16 mouse cellular contexts compared by ENCODE assay signal in genomic region chr5:140127981-140128380, GRCm38 (mm10).
DNase-seq lines count a peak whose midpoint lies in the region; ATAC-seq lines count a peak whose summit lies in the region.
"Had no signal": no experiment of that assay in that cellular context is flagged by ENCODE, and none has a peak within 500 bp of the region (broad histone marks: within the 10 kb centered on the region; RNA-seq: fewer than 3 reads in every experiment).

No protein-coding gene starts in this region.

- no peak overlapping the region for H3K4me3 ChIP-seq in hindbrain, embryonic 10.5 days
- no peak overlapping the region for H3K4me3 ChIP-seq in hindbrain, embryonic 11.5 days (ENCODE audit: low read depth, low read length)
- no peak overlapping the region for H3K4me3 ChIP-seq in embryonic facial prominence, embryonic 10.5 days
- no peak overlapping the region for H3K4me3 ChIP-seq in embryonic facial prominence, embryonic 13.5 days
- no peak overlapping the region for H3K4me3 ChIP-seq in limb, embryonic 12.5 days (replicated peaks)
- H3K4me3 ChIP-seq: liver, embryonic 15.5 days; midbrain, embryonic 12.5 days; myocyte had no signal

- 92% methylated on average over 7 of the region's 7 CpGs for WGBS in hindbrain, embryonic 10.5 days
- 87% methylated on average over 7 of the region's 7 CpGs for WGBS in hindbrain, embryonic 11.5 days
- WGBS in embryonic facial prominence, embryonic 10.5 days, result 79% methylated on average over 7 of the region's 7 CpGs
- WGBS in embryonic facial prominence, embryonic 13.5 days, result 57% methylated on average over 7 of the region's 7 CpGs
- 33% methylated on average over 7 of the region's 7 CpGs for WGBS in limb, embryonic 12.5 days

- no peak overlapping the region for H3K4me2 ChIP-seq in hindbrain, embryonic 11.5 days (replicated peaks; ENCODE audit: low read depth, low read length)
- H3K4me2 ChIP-seq in embryonic facial prominence, embryonic 13.5 days, result no peak overlapping the region
- no peak overlapping the region for H3K4me2 ChIP-seq in limb, embryonic 12.5 days
- H3K4me2 ChIP-seq: liver, embryonic 15.5 days; midbrain, embryonic 12.5 days had no signal

- peaks cover 7% of the 10 kb centered on the region; the same call in 1 of the 2 replicates for H3K36me3 ChIP-seq in hindbrain, embryonic 10.5 days
- no peaks in the 10 kb centered on the region for H3K36me3 ChIP-seq in hindbrain, embryonic 11.5 days (ENCODE audit: control insufficient read depth, insufficient read depth, low read length)
- H3K36me3 ChIP-seq in embryonic facial prominence, embryonic 10.5 days (replicated peaks), result peaks cover 13% of the 10 kb centered on the region
- peaks cover 4% of the 10 kb centered on the region; the same call in 1 of the 2 replicates for H3K36me3 ChIP-seq in embryonic facial prominence, embryonic 13.5 days
- peaks cover 5% of the 10 kb centered on the region; the same call in 1 of the 2 replicates for H3K36me3 ChIP-seq in limb, embryonic 12.5 days
- H3K36me3 ChIP-seq: liver, embryonic 15.5 days; midbrain, embryonic 12.5 days had no signal

- no peaks in the 10 kb centered on the region for H3K27me3 ChIP-seq in hindbrain, embryonic 10.5 days (ENCODE audit: insufficient read depth, poor library complexity, severe bottlenecking)
- H3K27me3 ChIP-seq in hindbrain, embryonic 11.5 days (ENCODE audit: control insufficient read depth, insufficient read depth, low read length), result no peaks in the 10 kb centered on the region
- H3K27me3 ChIP-seq in embryonic facial prominence, embryonic 10.5 days (replicated peaks; ENCODE audit: low read depth, poor library complexity, severe bottlenecking), result no peaks in the 10 kb centered on the region
- no peaks in the 10 kb centered on the region for H3K27me3 ChIP-seq in embryonic facial prominence, embryonic 13.5 days
- no peaks in the 10 kb centered on the region; the same call in 1 of the 2 replicates for H3K27me3 ChIP-seq in limb, embryonic 12.5 days
- H3K27me3 ChIP-seq: liver, embryonic 15.5 days; midbrain, embryonic 12.5 days had no signal

- no peak for DNase-seq in hindbrain, embryonic 10.5 days (ENCODE audit: low spot score)
- DNase-seq in hindbrain, embryonic 11.5 days (ENCODE audit: low spot score), result no peak
- DNase-seq in embryonic facial prominence, embryonic 10.5 days (ENCODE audit: low spot score), result no peak
- no peak for DNase-seq in cerebellum, adult 11-12 months
- DNase-seq in retina, postnatal 1 day, result no peak
- no peak for DNase-seq in heart, postnatal 4 days
- DNase-seq: B cell, adult 2 months; cerebellum, adult 2 months; cerebellum, postnatal 36 days; thymus, postnatal 14 days had no signal

- H3K9ac ChIP-seq in hindbrain, embryonic 11.5 days (ENCODE audit: low read depth, low read length), result no peak overlapping the region
- H3K9ac ChIP-seq in embryonic facial prominence, embryonic 13.5 days, result no peak overlapping the region
- no peak overlapping the region for H3K9ac ChIP-seq in limb, embryonic 12.5 days (replicated peaks)
- H3K9ac ChIP-seq: liver, embryonic 15.5 days; midbrain, embryonic 12.5 days had no signal

- no peak for ATAC-seq in hindbrain, embryonic 11.5 days (ENCODE audit: low FRiP score)
- no peak for ATAC-seq in embryonic facial prominence, embryonic 13.5 days (ENCODE audit: insufficient number of reproducible peaks, insufficient read depth, low FRiP score, low TSS enrichment, low read depth)
- peak; percentile 27 for ATAC-seq in limb, embryonic 12.5 days (ENCODE audit: insufficient number of reproducible peaks, insufficient read depth, low FRiP score, low TSS enrichment, low read depth)
- ATAC-seq: inflammation-experienced regulatory T-cells, adult 6 months had no signal

- H3K27ac ChIP-seq in hindbrain, embryonic 10.5 days, result 0 out of 2 replicates have a peak overlapping the region, but pooled peaks have one; percentile 18
- no peak overlapping the region for H3K27ac ChIP-seq in hindbrain, embryonic 11.5 days (ENCODE audit: low read depth, low read length)
- H3K27ac ChIP-seq in embryonic facial prominence, embryonic 10.5 days (replicated peaks), result peak overlapping the region; percentile 83; the same call in 1 of the 2 replicates
- peak overlapping the region; percentile 51; the same call in 1 of the 2 replicates for H3K27ac ChIP-seq in embryonic facial prominence, embryonic 13.5 days
- H3K27ac ChIP-seq in limb, embryonic 12.5 days, result peak overlapping the region; percentile 54; the same call in 1 of the 2 replicates
- H3K27ac ChIP-seq: liver, embryonic 15.5 days had no signal

- peaks cover 26% of the 10 kb centered on the region for H3K4me1 ChIP-seq in hindbrain, embryonic 10.5 days (replicated peaks)
- H3K4me1 ChIP-seq in hindbrain, embryonic 11.5 days (replicated peaks; ENCODE audit: control insufficient read depth, insufficient read depth, low read length), result no peaks in the 10 kb centered on the region
- peaks cover 40% of the 10 kb centered on the region for H3K4me1 ChIP-seq in embryonic facial prominence, embryonic 10.5 days
- peaks cover 40% of the 10 kb centered on the region for H3K4me1 ChIP-seq in embryonic facial prominence, embryonic 13.5 days
- peaks cover 40% of the 10 kb centered on the region for H3K4me1 ChIP-seq in limb, embryonic 12.5 days (replicated peaks)

- H3K9me3 ChIP-seq in hindbrain, embryonic 10.5 days, result no peaks in the 10 kb centered on the region
- H3K9me3 ChIP-seq in hindbrain, embryonic 11.5 days (ENCODE audit: control insufficient read depth, low read length), result no peaks in the 10 kb centered on the region
- no peaks in the 10 kb centered on the region for H3K9me3 ChIP-seq in embryonic facial prominence, embryonic 10.5 days
- no peaks in the 10 kb centered on the region for H3K9me3 ChIP-seq in embryonic facial prominence, embryonic 13.5 days
- H3K9me3 ChIP-seq in limb, embryonic 12.5 days, result no peaks in the 10 kb centered on the region
- H3K9me3 ChIP-seq: liver, embryonic 15.5 days; midbrain, embryonic 12.5 days had no signal
